Mouse (Mus musculus) ES-E14 (cell line): Measurements from ENCODE around the gene Vti1b. TPM values are rescaled to one million over a fixed set of nuclear protein-coding genes. Genes with fewer than 3 reads are reported as not detected.
"Not testable (repeated sequence)": the region's sequence is repeated elsewhere in the genome, so short reads cannot be mapped to it uniquely, and the experiment has no call there.

Experiments used
- DNase-seq: peaks from one replicate; pipeline ENCODE4 v3.0.0-alpha.2; 2013; ENCODE audit warnings: low read depth, low spot score
- H3K27ac ChIP-seq: 2 replicates; pipeline ENCODE4 v1.5.1; 2012; ENCODE audit warnings: low read depth, mild to moderate bottlenecking, low read length, moderate library complexity, mixed read lengths; ENCODE audit not compliant: poor library complexity, insufficient read depth, severe bottlenecking
- H3K36me3 ChIP-seq: 2 replicates; pipeline ENCODE4 v1.6.1; 2012; ENCODE audit warnings: mild to moderate bottlenecking, low read length, moderate library complexity, mixed read lengths; ENCODE audit not compliant: control insufficient read depth, poor library complexity, insufficient read depth, severe bottlenecking
- H3K4me1 ChIP-seq, 2 experiments: fragments of 150-350 bp in 1 of 2; sonication (generic) in 1 of 2; 2 replicates each; pipeline ENCODE4 v1.6.1; 2012; ENCODE audit warnings: low read length in 2 of 2, mild to moderate bottlenecking in 1 of 2, mixed read lengths in 1 of 2; ENCODE audit not compliant: control insufficient read depth in 2 of 2, insufficient read depth in 2 of 2, poor library complexity in 1 of 2
- H3K4me3 ChIP-seq, 2 experiments: fragments of 150-350 bp in 1 of 2; sonication (generic) in 1 of 2; 2 replicates each; pipeline ENCODE4 v1.5.1; 2012; ENCODE audit warnings: low read length in 2 of 2, low read depth in 1 of 2, mild to moderate bottlenecking in 1 of 2, mixed read lengths in 1 of 2; ENCODE audit not compliant: insufficient read depth in 1 of 2, poor library complexity in 1 of 2, severe bottlenecking in 1 of 2
- H3K9ac ChIP-seq: 2 replicates; pipeline ENCODE4 v1.6.1; 2012; ENCODE audit warnings: low read depth, mild to moderate bottlenecking, low read length, mixed read lengths; ENCODE audit not compliant: poor library complexity, insufficient read depth, severe bottlenecking
- H3K9me3 ChIP-seq: fragments of 150-350 bp; sonication (generic); 2 replicates; pipeline ENCODE4 v1.6.1; 2012; ENCODE audit warnings: low read depth, mild to moderate bottlenecking, low read length; ENCODE audit not compliant: control insufficient read depth, insufficient read depth
- CHD2 ChIP-seq: IDR thresholded peaks from 2 replicates; pipeline ENCODE4 v1.6.1; 2014; ENCODE audit warnings: mild to moderate bottlenecking, low read depth, low read length, inconsistent platforms
- HCFC1 ChIP-seq: IDR thresholded peaks from 2 replicates; pipeline ENCODE4 v1.6.1; 2012; ENCODE audit warnings: low read length, inconsistent platforms, borderline replicate concordance; ENCODE audit not compliant: insufficient read depth
- MAFK ChIP-seq: IDR thresholded peaks from 2 replicates; pipeline ENCODE4 v1.6.1; 2014; ENCODE audit warnings: mild to moderate bottlenecking, low read depth, low read length, inconsistent platforms; ENCODE audit not compliant: insufficient read depth
- ZC3H11A ChIP-seq: IDR thresholded peaks from 2 replicates; pipeline ENCODE4 v1.6.1; 2012; ENCODE audit warnings: low read depth, mild to moderate bottlenecking, inconsistent platforms, low read length, borderline replicate concordance
- ZNF384 ChIP-seq: IDR thresholded peaks from 2 replicates; pipeline ENCODE4 v1.6.1; 2012; ENCODE audit warnings: low read depth, low read length, inconsistent platforms
- in situ Hi-C, 2 experiments: fragments of 600-800 bp; cut with MboI; formaldehyde crosslinking; loops; one replicate each; pipeline ENCODE4 v1.15.1; 2025; ENCODE audit warnings: low sequenced_read_pairs in 2 of 2, inconsistent platforms in 1 of 2; ENCODE audit not compliant: unreplicated experiment in 2 of 2
- total RNA-seq: library from RNA; depleted of rRNA; stranded (reverse); fragments of 300-350 nt; gene quantifications from 2 replicates; pipeline ENCODE4 v1.2.3, GENCODE M21; 2012

Vti1b gene
- total RNA-seq, 1 experiment = 65.5 TPM

DNA sequence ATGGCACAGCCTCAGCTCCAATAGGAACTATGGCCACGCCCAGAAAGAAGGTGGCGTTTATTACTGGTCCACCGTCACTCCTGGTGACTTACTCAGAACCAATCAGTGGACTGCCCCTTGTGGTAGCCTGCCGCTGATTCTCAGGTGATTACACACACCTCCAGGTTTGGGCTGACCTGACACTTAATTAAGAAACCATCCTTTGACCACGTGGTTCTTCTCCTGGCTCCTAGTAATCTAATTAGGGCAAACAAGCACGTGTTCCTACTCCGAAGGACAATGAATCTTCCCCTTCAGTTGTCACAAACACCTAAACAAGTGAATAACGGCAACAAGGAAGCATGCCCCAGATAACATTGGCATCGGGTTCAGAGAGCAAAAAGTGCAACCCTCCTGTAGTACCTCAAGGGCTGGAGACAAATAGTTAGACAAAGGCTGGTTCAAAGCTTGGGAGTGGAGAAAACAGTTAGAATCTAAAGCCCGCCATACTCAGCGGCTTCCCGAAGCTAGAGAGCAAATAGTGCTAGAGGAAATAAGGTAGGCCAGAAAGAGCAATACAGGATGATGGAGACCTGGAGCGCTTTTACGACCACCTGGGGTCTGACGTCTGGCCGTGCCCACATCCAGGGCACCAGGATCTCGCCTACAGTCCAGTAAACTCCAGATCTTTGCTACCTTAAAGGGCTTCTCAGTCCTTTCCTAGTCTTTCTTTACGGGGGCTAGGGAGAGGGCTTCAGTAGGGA, 18.6 kb upstream of the Vti1b start:
- H3K36me3 ChIP-seq = peaks cover 10% of the 10 kb centered on the region; the same call in 1 of the 2 replicates
- in situ Hi-C loops = no loop called here
- H3K9me3 ChIP-seq = no peaks in the 10 kb centered on the region
- peak overlapping the region; percentile 65 to 97 for H3K4me3 ChIP-seq
- DNase-seq = peak; percentile 74
- H3K4me1 ChIP-seq = peaks cover 0 to 3% of the 10 kb centered on the region in 2 experiments; a peak in 2 of 4 replicates
- H3K27ac ChIP-seq = no peak overlapping the region
- peak overlapping the region; percentile 63; the same call in 1 of the 2 replicates for H3K9ac ChIP-seq
- TF ChIP-seq ZNF384 (no peak), CHD2 (peak; percentile 41; the same call in 1 of the 2 replicates), MAFK (no peak), HCFC1 (no peak), ZC3H11A (no peak)

DNA sequence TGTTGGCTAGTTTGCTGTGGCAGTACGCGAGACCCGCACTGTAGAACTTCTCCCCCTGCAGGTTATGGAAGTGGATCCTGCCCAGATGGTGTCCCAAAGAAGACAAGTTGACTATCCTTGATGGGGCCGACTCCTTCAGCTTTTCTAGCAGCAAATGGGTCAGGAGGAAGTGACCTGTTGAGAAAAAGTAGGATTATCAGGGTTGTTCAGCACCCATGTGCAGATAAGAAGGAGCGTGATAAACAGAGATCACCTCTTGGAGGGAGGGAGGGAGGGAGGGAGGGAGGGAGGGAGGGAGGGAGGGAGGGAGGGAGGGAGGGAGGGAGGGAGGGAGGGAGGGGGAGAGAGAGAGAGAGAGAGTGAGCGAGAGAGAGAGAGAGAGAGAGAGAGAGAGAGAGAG, 12.7 kb upstream of the Vti1b start:
- H3K4me1 ChIP-seq, in situ Hi-C loops, H3K27ac ChIP-seq, DNase-seq, H3K4me3 ChIP-seq, H3K9me3 ChIP-seq, H3K9ac ChIP-seq: not testable (repeated sequence)
- peaks cover 31% of the 10 kb centered on the region for H3K36me3 ChIP-seq

DNA sequence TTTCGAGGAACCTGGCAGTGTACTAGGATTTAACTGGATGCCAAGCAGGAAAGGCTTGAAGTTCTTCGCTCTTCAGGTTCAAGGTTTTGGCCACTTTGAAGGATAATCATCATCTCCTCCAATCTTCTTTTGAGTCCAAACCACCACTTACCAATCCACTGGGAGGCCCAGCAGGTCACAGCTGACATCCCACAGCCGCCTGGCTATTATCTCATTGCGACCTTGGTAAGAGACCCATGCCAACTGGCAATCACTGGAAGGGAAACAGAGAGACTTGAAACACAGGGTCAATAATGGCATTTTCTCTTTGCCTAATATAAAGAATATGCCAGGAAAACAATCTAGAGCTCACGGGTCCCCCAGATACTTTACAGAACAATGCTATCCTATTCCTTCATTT, 3.5 kb upstream of the Vti1b start:
- no peak overlapping the region for H3K9ac ChIP-seq
- H3K4me3 ChIP-seq = no peak overlapping the region
- no peaks in the 10 kb centered on the region for H3K9me3 ChIP-seq
- H3K4me1 ChIP-seq = peaks cover 0 to 3% of the 10 kb centered on the region in 2 experiments; a peak in 1 of 4 replicates
- no peak overlapping the region for H3K27ac ChIP-seq
- no peak for DNase-seq
- TF ChIP-seq CHD2 = no peak
- in situ Hi-C loops = no loop called here
- peaks cover 8% of the 10 kb centered on the region for H3K36me3 ChIP-seq

DNA sequence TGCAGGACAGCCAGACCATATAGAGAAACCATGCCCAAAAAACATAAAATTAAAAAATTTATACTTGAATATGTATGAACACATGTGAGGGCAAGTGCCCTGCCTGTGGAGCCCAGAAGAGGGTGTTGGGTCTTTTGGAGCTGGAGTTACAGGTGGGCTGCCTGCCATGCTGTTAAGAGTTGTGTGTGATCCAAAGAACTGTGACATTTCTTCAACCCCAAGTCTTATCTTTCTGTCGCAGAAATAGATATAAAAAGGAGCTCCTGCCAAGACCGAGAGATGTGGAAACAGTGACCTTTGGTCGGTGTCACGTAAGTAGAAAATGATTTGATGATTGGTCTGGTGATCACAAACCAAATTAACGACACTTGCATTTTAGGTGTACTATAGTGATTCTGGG, 1.3 kb upstream of the Vti1b start:
- in situ Hi-C loops = no loop called here

More for the DNA sequence above, 1.3 kb upstream of the Vti1b start:
- peaks cover 0 to 3% of the 10 kb centered on the region in 2 experiments; a peak in 1 of 4 replicates for H3K4me1 ChIP-seq
- DNase-seq = no peak
- no peak overlapping the region for H3K27ac ChIP-seq
- no peaks in the 10 kb centered on the region for H3K9me3 ChIP-seq
- TF ChIP-seq MAFK = no peak
- TF ChIP-seq CHD2 = no peak
- no peak for TF ChIP-seq HCFC1
- no peak for TF ChIP-seq ZNF384
- no peak for TF ChIP-seq ZC3H11A
- no peak overlapping the region for H3K9ac ChIP-seq
- H3K4me3 ChIP-seq = no peak overlapping the region
- H3K36me3 ChIP-seq = peaks cover 6% of the 10 kb centered on the region
